Mouse (Mus musculus) thymus, adult 18-20 months (tissue): ENCODE results near the gene Sipa1l1.
A peak's percentile ranks its signal among the peaks of the same experiment; 100 is the strongest.

Experiments
- DNase-seq, 2 experiments: peaks; one replicate each; pipeline ENCODE4 v3.0.0; 2022; ENCODE audit warnings: mixed read lengths in 2 of 2

The Sipa1l1 gene

GRCm38 (mm10) chr12:82251328-82251727 is 82.2 kb downstream of the Sipa1l1 start:
- DNase-seq, result no peak

GRCm38 (mm10) chr12:82254076-82254475 is 85.0 kb downstream of the Sipa1l1 start:
- DNase-seq, result no peak

- DNase-seq, result no peak
Measured at GRCm38 (mm10) chr12:82256012-82256411, 86.9 kb downstream of the Sipa1l1 start.

- no peak for DNase-seq
Measured at GRCm38 (mm10) chr12:82256921-82257500, 87.9 kb downstream of the Sipa1l1 start.

- no peak for DNase-seq
Measured at GRCm38 (mm10) chr12:82257994-82258785, 89.1 kb downstream of the Sipa1l1 start.

GRCm38 (mm10) chr12:82263443-82263842 is 94.3 kb downstream of the Sipa1l1 start:
- DNase-seq, result no peak

GRCm38 (mm10) chr12:82264083-82264851 is 95.1 kb downstream of the Sipa1l1 start:
- peak; percentile 39 to 59 for DNase-seq

- no peak for DNase-seq
Measured at GRCm38 (mm10) chr12:82265335-82266274, 96.5 kb downstream of the Sipa1l1 start.

GRCm38 (mm10) chr12:82271447-82271846 is 102.3 kb downstream of the Sipa1l1 start:
- no peak for DNase-seq

GRCm38 (mm10) chr12:82273503-82273902 is 104.4 kb downstream of the Sipa1l1 start:
- no peak for DNase-seq

GRCm38 (mm10) chr12:82274576-82274975 is 105.5 kb downstream of the Sipa1l1 start:
- DNase-seq, result no peak

- no peak for DNase-seq
Measured at GRCm38 (mm10) chr12:82275767-82276166, 106.6 kb downstream of the Sipa1l1 start.

GRCm38 (mm10) chr12:82276591-82276990 is 107.5 kb downstream of the Sipa1l1 start:
- no peak for DNase-seq

- DNase-seq, result peak; percentile 47 to 69
Measured at GRCm38 (mm10) chr12:82284617-82285016, 115.5 kb downstream of the Sipa1l1 start.

GRCm38 (mm10) chr12:82285018-82285417 is 115.9 kb downstream of the Sipa1l1 start:
- no peak for DNase-seq

- DNase-seq, result no peak
Measured at GRCm38 (mm10) chr12:82286068-82286467, 116.9 kb downstream of the Sipa1l1 start.

GRCm38 (mm10) chr12:82286804-82287203 is 117.7 kb downstream of the Sipa1l1 start:
- no peak for DNase-seq

GRCm38 (mm10) chr12:82293545-82294247 is 124.6 kb downstream of the Sipa1l1 start:
- DNase-seq, result no peak

- DNase-seq, result peak; percentile 55 to 78
Measured at GRCm38 (mm10) chr12:82294906-82295887, 126.1 kb downstream of the Sipa1l1 start.

- DNase-seq, result no peak
Measured at GRCm38 (mm10) chr12:82296276-82296675, 127.2 kb downstream of the Sipa1l1 start.
